Mouse (Mus musculus): Measurements from ENCODE around the gene Rasgrp4. TPM values are rescaled to one million over a fixed set of nuclear protein-coding genes. Genes with fewer than 3 reads are reported as not detected.
"Not testable (repeated sequence)": the region's sequence is repeated elsewhere in the genome, so short reads cannot be mapped to it uniquely, and the experiment has no call there.

Rasgrp4 gene
- total RNA-seq, 2 experiments from 2014 or later = 2.2 to 3.6 TPM

GRCm38 (mm10) chr7:29172390-29173016 lies 37.9 kb downstream of the Rasgrp4 start:
- DNase-seq (ENCODE audit: low spot score in 2 of 2) = no peak

- DNase-seq (ENCODE audit: low spot score in 2 of 2) = no peak
These were observed 43.5 kb downstream of the Rasgrp4 start for GRCm38 (mm10) chr7:29178106-29178505.

GRCm38 (mm10) chr7:29179323-29179722 lies 44.7 kb downstream of the Rasgrp4 start:
- no peak for DNase-seq (ENCODE audit: low spot score in 2 of 2)

- peak; percentile 94 to 95 for DNase-seq (ENCODE audit: low spot score in 2 of 2)
These were observed 45.6 kb downstream of the Rasgrp4 start, which contains the start of gene Psmd8 for GRCm38 (mm10) chr7:29180077-29180853. Psmd8 (minus strand) TSS chr7:29180701.

- no peak for DNase-seq (ENCODE audit: low spot score in 2 of 2)
These were observed 46.2 kb downstream of the Rasgrp4 start for GRCm38 (mm10) chr7:29180854-29181236.

GRCm38 (mm10) chr7:29181323-29181722 lies 46.7 kb downstream of the Rasgrp4 start:
- not testable (repeated sequence) for DNase-seq (ENCODE audit: low spot score in 2 of 2)

GRCm38 (mm10) chr7:29194230-29194629 lies 59.6 kb downstream of the Rasgrp4 start:
- not testable (repeated sequence) for DNase-seq (ENCODE audit: low spot score in 2 of 2)

GRCm38 (mm10) chr7:29202577-29202976 lies 67.9 kb downstream of the Rasgrp4 start:
- no peak for DNase-seq (ENCODE audit: low spot score in 2 of 2)

Other genes starting within 250 kb of the Rasgrp4 start
- 100 to 1,000 TPM; 128 to 129 TPM for gene Actn4, start 172.5 kb upstream of the Rasgrp4 start, total RNA-seq (2021)
- gene Eif3k, start 153.0 kb upstream of the Rasgrp4 start, total RNA-seq (2021) = 100 to 1,000 TPM; 177 to 178 TPM
- 1 to 10 TPM; 4.6 to 5.8 TPM for gene Map4k1, start 152.8 kb upstream of the Rasgrp4 start, total RNA-seq (2021)
- gene Ryr1, start 9.7 kb upstream of the Rasgrp4 start, total RNA-seq (2021) = 10 to 100 TPM; 12.6 to 13.7 TPM
- 10 to 100 TPM; 28.6 to 35.6 TPM for gene Fam98c, start 21.4 kb downstream of the Rasgrp4 start, total RNA-seq (2021)
- gene Ggn, start 35.4 kb downstream of the Rasgrp4 start, total RNA-seq (2021) = 1 to 10 TPM; 1.0 to 1.2 TPM
- gene Spred3, start 35.6 kb downstream of the Rasgrp4 start, total RNA-seq (2021) = 10 to 100 TPM; 40.7 to 46.8 TPM
- gene Psmd8, start 45.9 kb downstream of the Rasgrp4 start, total RNA-seq (2021) = 100 to 1,000 TPM; 176 to 182 TPM
- 1 to 10 TPM; 2.5 to 2.9 TPM for gene Catsperg1, start 79.2 kb downstream of the Rasgrp4 start, total RNA-seq (2021)
- 1 to 10 TPM; 2.9 to 3.5 TPM for gene Kcnk6, start 97.7 kb downstream of the Rasgrp4 start, total RNA-seq (2021)
- 10 to 100 TPM; 42.8 to 47.8 TPM for gene Yif1b, start 103.5 kb downstream of the Rasgrp4 start, total RNA-seq (2021)
- gene 2200002D01Rik, start 113.6 kb downstream of the Rasgrp4 start, total RNA-seq (2021) = under 1 TPM in 1 of 2 experiments, not detected in 1; 0.29 TPM
- 10 to 100 TPM; 25.3 to 31.0 TPM for gene Spint2, start 147.1 kb downstream of the Rasgrp4 start, total RNA-seq (2021)
- 1 to 10 TPM; 2.0 to 3.2 TPM for gene Ppp1r14a, start 154.5 kb downstream of the Rasgrp4 start, total RNA-seq (2021)
- gene Dpf1, start 169.1 kb downstream of the Rasgrp4 start, total RNA-seq (2021) = 100 to 1,000 TPM; 129 to 138 TPM

Data from layer of hippocampus, postnatal 10 days (tissue).